Mouse (Mus musculus) heart, embryonic 10.5 days (tissue): Measurements from ENCODE around the gene Pcare. TPM values are rescaled to one million over a fixed set of nuclear protein-coding genes. Genes with fewer than 3 reads are reported as not detected.

Source experiments
- DNase-seq: peaks from one replicate; pipeline ENCODE4 v3.0.0-alpha.2; 2017; ENCODE audit warnings: low spot score
- H3K27ac ChIP-seq: fragments of 300-500 bp; sonication (generic); 2 replicates; pipeline ENCODE4 v1.5.1; 2016; ENCODE audit warnings: mild to moderate bottlenecking
- H3K27me3 ChIP-seq: fragments of 300-500 bp; sonication (generic); 2 replicates; pipeline ENCODE4 v1.6.1; 2016; ENCODE audit warnings: mild to moderate bottlenecking; ENCODE audit not compliant: poor library complexity, insufficient read depth, severe bottlenecking
- H3K36me3 ChIP-seq: fragments of 300-500 bp; sonication (generic); 2 replicates; pipeline ENCODE4 v1.6.1; 2016; ENCODE audit warnings: mild to moderate bottlenecking, moderate library complexity
- H3K4me1 ChIP-seq: fragments of 300-500 bp; sonication (generic); 2 replicates; pipeline ENCODE4 v1.6.1; 2016; ENCODE audit warnings: mild to moderate bottlenecking
- H3K4me3 ChIP-seq: fragments of 300-500 bp; sonication (generic); 2 replicates; pipeline ENCODE4 v1.5.1; 2016; ENCODE audit warnings: mild to moderate bottlenecking, moderate library complexity
- H3K9me3 ChIP-seq: fragments of 300-500 bp; sonication (generic); 2 replicates; pipeline ENCODE4 v1.6.1; 2016; ENCODE audit warnings: mild to moderate bottlenecking, moderate library complexity
- WGBS: fragments of 180-500 bp; shearing (Covaris S2); methylation state at CpG from one replicate; pipeline ENCODE4 v1.1.7; 2016; 5-methylcytosine and 5-hydroxymethylcytosine counted together
- polyA plus RNA-seq: library from polyadenylated mRNA; unstranded; fragments of >200 nt; fragmentation: Nextera tagmentation; extraction: Ambion mirVana; gene quantifications from 2 replicates; pipeline ENCODE4 v1.2.1, GENCODE M21; 2016

Pcare gene
- polyA plus RNA-seq = 0.03 TPM in 1 of 2 replicates, not detected in the other

DNA sequence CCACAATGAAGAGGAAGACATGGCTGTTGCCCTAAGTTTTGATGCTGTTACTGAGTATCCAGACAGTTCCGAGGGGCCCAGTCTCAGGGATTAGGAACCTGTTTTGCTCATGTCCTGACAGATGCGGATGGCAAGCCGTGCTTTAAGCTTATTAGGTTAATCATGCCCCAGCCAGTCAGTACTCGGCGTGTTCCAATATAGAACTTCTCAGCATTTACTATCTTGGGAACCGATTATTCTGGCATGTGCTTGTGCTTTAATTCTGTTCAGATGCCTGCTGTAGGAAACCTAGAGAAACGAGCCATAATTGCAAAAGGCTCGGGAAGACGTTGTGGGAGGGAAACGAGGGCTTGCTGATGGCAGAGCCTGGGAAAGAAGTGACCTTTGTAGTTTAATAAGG lies at the start of gene Pcare:
Gene Pcare, minus strand, starts transcription at position 64 of the 400 bp plus-strand sequence.
- no peak for DNase-seq
- Histone ChIP-seq H3K27ac (no peak within 1 kb of the TSS), H3K27me3 (0 out of 2 replicates have a peak, but pooled peaks cover 19% of the 10 kb centered on the region), H3K4me1 (peaks cover 8% of the 10 kb centered on the region), H3K4me3 (no peak within 1 kb of the TSS), H3K9me3 (no peaks in the 10 kb centered on the region), H3K36me3 (no peaks in the 10 kb centered on the region)
- WGBS = 79% methylated on average over 10 of the region's 10 CpGs

GRCm38 (mm10) chr17:71795521-71796205 lies 43.0 kb upstream of the Pcare start:
- Histone ChIP-seq H3K9me3 (no peaks in the 10 kb centered on the region), H3K4me1 (no peaks in the 10 kb centered on the region), H3K4me3 (no peak overlapping the region), H3K27ac (no peak overlapping the region), H3K27me3 (no peaks in the 10 kb centered on the region), H3K36me3 (peaks cover 69% of the 10 kb centered on the region)
- no peak for DNase-seq
- 76% methylated on average over 15 of the region's 15 CpGs for WGBS

DNA sequence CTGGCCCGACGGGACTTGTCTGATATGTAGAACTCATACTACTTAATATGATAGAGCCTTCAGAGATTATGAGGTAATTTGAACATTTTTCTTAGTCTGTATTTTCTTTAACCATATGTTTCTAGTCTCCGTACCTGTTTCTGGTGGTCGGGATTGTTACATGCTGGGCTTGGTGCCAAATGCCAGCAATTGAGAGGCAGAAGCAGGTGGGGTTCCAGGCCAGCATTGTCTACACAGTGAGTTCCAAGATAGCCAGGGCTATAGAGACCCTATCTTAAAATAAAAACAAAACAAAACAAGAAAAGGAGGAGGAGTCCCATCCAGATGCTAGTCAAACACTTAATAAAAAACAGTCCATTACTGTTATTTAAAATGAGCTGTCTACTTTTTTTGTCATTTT lies 38.9 kb upstream of the Pcare start:
- WGBS = 84% methylated on average over 4 of the region's 4 CpGs
- Histone ChIP-seq H3K4me3 (no peak overlapping the region), H3K4me1 (no peaks in the 10 kb centered on the region)

DNA sequence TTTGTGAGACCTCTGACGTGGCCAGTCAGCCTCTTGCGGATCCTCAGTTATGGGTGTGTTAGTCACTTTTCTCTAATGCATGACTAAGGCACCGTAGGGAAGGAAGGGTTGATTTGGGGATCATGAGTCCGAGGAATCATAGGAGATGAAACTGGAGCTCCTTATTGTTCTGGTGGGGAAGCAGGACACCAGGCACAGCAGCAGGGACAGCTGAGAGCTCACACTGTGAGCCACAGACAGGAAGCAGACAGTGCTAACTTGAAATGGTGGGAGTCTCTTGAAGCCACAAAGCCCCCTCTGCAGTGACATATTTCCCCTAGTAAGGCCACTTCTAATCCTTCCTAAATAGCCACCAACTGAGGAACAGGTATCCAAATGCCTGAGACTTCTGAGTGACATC lies 38.4 kb upstream of the Pcare start:
- no peaks in the 10 kb centered on the region for H3K4me1 ChIP-seq
- peaks cover 59% of the 10 kb centered on the region for H3K36me3 ChIP-seq
- 76% methylated on average over 4 of the region's 4 CpGs for WGBS
- H3K27me3 ChIP-seq = no peaks in the 10 kb centered on the region
- no peak for DNase-seq
- no peaks in the 10 kb centered on the region for H3K9me3 ChIP-seq
- no peak overlapping the region for H3K27ac ChIP-seq
- H3K4me3 ChIP-seq = no peak overlapping the region

More for the DNA sequence above, 38.9 kb upstream of the Pcare start:
- no peak overlapping the region for H3K27ac ChIP-seq
- no peaks in the 10 kb centered on the region for H3K27me3 ChIP-seq
- H3K36me3 ChIP-seq = peaks cover 59% of the 10 kb centered on the region
- H3K9me3 ChIP-seq = no peaks in the 10 kb centered on the region
- DNase-seq = no peak

GRCm38 (mm10) chr17:71786456-71786855 lies 33.8 kb upstream of the Pcare start:
- Histone ChIP-seq H3K9me3 (no peaks in the 10 kb centered on the region), H3K27ac (no peak overlapping the region), H3K4me3 (no peak overlapping the region), H3K27me3 (peaks cover 13% of the 10 kb centered on the region), H3K4me1 (peaks cover 10% of the 10 kb centered on the region), H3K36me3 (peaks cover 16% of the 10 kb centered on the region; the same call in 1 of the 2 replicates)
- DNase-seq = no peak

- Histone ChIP-seq H3K4me1 (peaks cover 10% of the 10 kb centered on the region), H3K27ac (peak overlapping the region; percentile 95), H3K9me3 (peaks cover 5% of the 10 kb centered on the region; the same call in 1 of the 2 replicates), H3K36me3 (0 out of 2 replicates have a peak, but pooled peaks cover 3% of the 10 kb centered on the region), H3K27me3 (peaks cover 17% of the 10 kb centered on the region), H3K4me3 (peak overlapping the region; percentile 88)
- no peak for DNase-seq
- WGBS = 13% methylated on average over 10 of the region's 10 CpGs
These were observed 30.7 kb upstream of the Pcare start for GRCm38 (mm10) chr17:71783366-71783735.

DNA sequence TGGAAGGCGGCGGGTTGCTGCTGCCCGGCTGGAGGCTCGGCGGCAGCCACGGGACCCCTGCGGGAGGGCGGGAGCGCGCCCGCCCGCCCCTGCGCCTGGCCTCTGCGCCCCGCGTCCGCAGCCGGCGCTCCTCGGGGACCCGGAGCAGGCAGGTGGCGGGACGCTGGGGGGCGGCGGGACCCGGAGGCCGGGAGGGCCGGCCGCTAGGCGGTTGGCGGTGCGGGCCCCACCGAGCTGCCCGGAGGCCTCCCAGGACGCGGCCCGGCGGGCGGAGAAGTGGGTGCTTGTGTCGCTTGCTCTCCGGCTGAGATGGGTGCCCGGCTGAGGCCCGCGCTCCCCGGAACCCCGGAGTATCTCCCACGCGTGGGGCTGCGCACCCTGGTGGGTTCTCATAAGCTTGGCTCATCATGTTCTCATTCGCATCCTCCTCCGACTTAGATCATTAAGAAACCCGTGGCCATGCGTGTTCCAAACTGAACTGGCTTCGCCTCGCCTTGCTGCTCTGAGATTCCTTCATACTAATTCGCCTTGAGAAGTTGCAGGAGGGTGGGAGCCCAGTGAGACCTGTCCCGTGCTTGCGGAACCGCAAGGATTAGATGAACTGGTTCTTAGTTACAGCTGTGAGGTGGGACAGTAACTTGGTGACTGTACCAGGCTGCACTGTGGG lies 30.1 kb upstream of the Pcare start:
- peaks cover 7% of the 10 kb centered on the region; the same call in 1 of the 2 replicates for H3K9me3 ChIP-seq
- H3K27me3 ChIP-seq = peaks cover 17% of the 10 kb centered on the region
- H3K36me3 ChIP-seq = no peaks in the 10 kb centered on the region
- peaks cover 10% of the 10 kb centered on the region for H3K4me1 ChIP-seq
- H3K4me3 ChIP-seq = peak overlapping the region; percentile 88
- no peak for DNase-seq
- WGBS = 1% methylated on average over 58 of the region's 59 CpGs
- H3K27ac ChIP-seq = peak overlapping the region; percentile 95

DNA sequence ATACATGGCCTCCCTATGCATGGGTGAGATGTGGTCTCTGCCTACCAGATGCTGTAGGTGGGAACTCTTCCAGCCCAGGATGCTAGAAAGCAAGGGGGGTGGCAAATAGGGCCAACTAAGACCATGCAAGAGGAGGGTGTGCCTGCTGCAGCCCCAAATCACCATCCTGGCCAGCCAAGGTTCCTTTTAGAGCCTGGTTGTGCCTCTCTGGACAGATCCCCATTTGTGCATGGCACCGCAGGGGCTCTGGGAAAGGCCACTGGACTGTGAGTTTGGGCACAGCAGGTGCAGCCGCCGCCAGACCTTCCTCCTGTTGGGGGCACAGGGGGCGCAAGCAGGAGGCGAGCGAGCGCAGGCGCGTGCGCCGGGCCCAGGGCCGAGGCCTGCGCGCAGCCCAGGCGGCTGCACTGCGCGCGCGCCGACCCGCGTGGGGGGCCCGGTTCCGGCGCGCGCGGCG lies 29.6 kb upstream of the Pcare start:
- WGBS = 5% methylated on average over 29 of the region's 29 CpGs
- peak overlapping the region; percentile 95 for H3K27ac ChIP-seq
- DNase-seq = no peak

GRCm38 (mm10) chr17:71780945-71781344 lies 28.3 kb upstream of the Pcare start:
- H3K4me1 ChIP-seq = peaks cover 10% of the 10 kb centered on the region

More for the DNA sequence above, 29.6 kb upstream of the Pcare start:
- H3K36me3 ChIP-seq = no peaks in the 10 kb centered on the region
- H3K9me3 ChIP-seq = peaks cover 7% of the 10 kb centered on the region; the same call in 1 of the 2 replicates
- peak overlapping the region; percentile 88 for H3K4me3 ChIP-seq
- H3K27me3 ChIP-seq = peaks cover 17% of the 10 kb centered on the region
- peaks cover 10% of the 10 kb centered on the region for H3K4me1 ChIP-seq

DNA sequence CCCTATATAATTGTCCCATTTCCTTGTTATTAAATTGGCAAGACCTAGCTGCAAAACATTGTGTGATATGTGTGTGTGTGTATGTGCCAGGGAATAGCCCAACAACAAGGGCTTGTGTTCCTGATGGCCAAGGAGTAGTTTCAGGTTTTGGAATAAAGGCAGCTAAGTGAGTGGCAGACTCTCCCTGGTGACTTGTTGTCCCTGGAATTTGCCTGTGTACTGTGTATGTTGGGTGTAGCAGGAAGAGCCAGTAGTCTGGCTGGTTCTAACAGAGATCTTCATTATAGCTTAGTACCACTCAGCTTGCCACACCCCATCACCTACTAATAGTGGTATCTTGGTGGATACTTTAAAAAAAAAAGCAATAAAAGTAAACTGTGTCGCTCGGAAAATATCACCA lies 27.8 kb upstream of the Pcare start:
- WGBS = 89% methylated on average over 2 of the region's 2 CpGs
- Histone ChIP-seq H3K27ac (no peak overlapping the region), H3K27me3 (peaks cover 17% of the 10 kb centered on the region), H3K9me3 (peaks cover 7% of the 10 kb centered on the region; the same call in 1 of the 2 replicates), H3K4me3 (no peak overlapping the region), H3K4me1 (peaks cover 10% of the 10 kb centered on the region), H3K36me3 (no peaks in the 10 kb centered on the region)
- DNase-seq = no peak

More at GRCm38 (mm10) chr17:71780945-71781344, 28.3 kb upstream of the Pcare start:
- DNase-seq = no peak
- Histone ChIP-seq H3K4me3 (no peak overlapping the region), H3K27ac (no peak overlapping the region), H3K27me3 (peaks cover 17% of the 10 kb centered on the region), H3K36me3 (no peaks in the 10 kb centered on the region), H3K9me3 (peaks cover 7% of the 10 kb centered on the region; the same call in 1 of the 2 replicates)
- 84% methylated on average over 4 of the region's 4 CpGs for WGBS

DNA sequence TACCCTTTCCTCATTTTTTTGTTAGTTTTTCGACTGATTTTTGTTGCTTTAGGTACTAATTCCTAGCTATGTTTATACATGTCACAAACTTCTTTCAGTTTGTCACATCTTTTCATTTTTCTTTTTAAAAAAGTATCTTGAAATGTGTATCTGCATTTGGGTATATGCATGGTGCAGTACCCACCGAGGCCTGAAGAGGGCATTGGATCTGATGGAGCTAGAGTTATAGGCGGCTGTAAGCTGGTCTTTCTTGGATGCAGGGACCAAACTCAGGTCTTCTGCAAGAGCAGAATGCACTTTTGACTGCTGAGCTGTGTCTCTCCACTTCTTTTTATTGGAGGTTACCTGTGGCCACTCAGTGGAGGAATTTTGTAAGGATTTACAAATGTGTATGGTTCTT lies 26.0 kb upstream of the Pcare start:
- no peak for DNase-seq
- Histone ChIP-seq H3K27me3 (peaks cover 17% of the 10 kb centered on the region), H3K27ac (no peak overlapping the region), H3K4me3 (no peak overlapping the region), H3K36me3 (no peaks in the 10 kb centered on the region), H3K4me1 (peaks cover 6% of the 10 kb centered on the region), H3K9me3 (peaks cover 7% of the 10 kb centered on the region; the same call in 1 of the 2 replicates)
- WGBS = 63% methylated on average over 3 of the region's 3 CpGs

DNA sequence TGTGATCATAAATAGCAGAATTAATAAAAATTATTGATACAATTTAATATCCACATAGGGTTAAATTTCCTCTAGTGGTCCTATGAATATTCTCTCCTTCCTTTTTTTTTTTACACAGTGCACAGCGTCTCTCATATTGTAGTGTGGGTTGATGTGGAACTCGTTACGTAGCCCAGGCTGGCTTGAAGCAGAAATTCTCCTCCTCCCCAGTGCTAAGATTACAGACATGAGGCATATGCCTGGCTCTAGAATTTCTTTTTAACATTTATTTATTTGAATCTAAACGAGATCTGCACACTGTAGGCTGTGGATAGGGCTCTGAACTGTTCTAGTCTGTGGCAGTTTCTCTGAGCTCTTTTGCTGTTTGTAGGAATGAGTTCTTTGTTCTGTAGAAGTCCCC lies 22.6 kb upstream of the Pcare start:
- Histone ChIP-seq H3K4me3 (no peak overlapping the region), H3K9me3 (peaks cover 7% of the 10 kb centered on the region; the same call in 1 of the 2 replicates), H3K27ac (no peak overlapping the region), H3K36me3 (no peaks in the 10 kb centered on the region), H3K4me1 (no peaks in the 10 kb centered on the region), H3K27me3 (no peaks in the 10 kb centered on the region)
- DNase-seq = no peak
- 82% methylated on average over 4 of the region's 4 CpGs for WGBS

GRCm38 (mm10) chr17:71774173-71774572 lies 21.5 kb upstream of the Pcare start:
- WGBS = 74% methylated on average over 4 of the region's 4 CpGs
- peaks cover 7% of the 10 kb centered on the region; the same call in 1 of the 2 replicates for H3K9me3 ChIP-seq
- H3K4me3 ChIP-seq = no peak overlapping the region
- no peak for DNase-seq
- no peaks in the 10 kb centered on the region for H3K4me1 ChIP-seq
- no peak overlapping the region for H3K27ac ChIP-seq
- no peaks in the 10 kb centered on the region for H3K27me3 ChIP-seq
- H3K36me3 ChIP-seq = no peaks in the 10 kb centered on the region
